Mouse (Mus musculus) testis, adult 2 months (tissue): ENCODE measurements at regions not wholly inside any gene's neighbourhood (a gene's known extent, or its start where the extent isn't known, plus 50 kb on each side); places are given as distances from the start of the nearest gene placed in this dataset.

Experiments used
- H3K27ac ChIP-seq: fragments of 200-500 bp; 2 replicates; pipeline ENCODE4 v1.5.1; 2012; ENCODE audit warnings: low read depth, low read length; ENCODE audit not compliant: control insufficient read depth, insufficient read depth
- H3K27me3 ChIP-seq: fragments of 200-500 bp; 2 replicates; pipeline ENCODE4 v1.6.1; 2012; ENCODE audit warnings: mild to moderate bottlenecking, low read length, moderate library complexity; ENCODE audit not compliant: control insufficient read depth, insufficient read depth
- H3K36me3 ChIP-seq: fragments of 200-500 bp; 2 replicates; pipeline ENCODE4 v1.6.1; 2012; ENCODE audit warnings: mild to moderate bottlenecking, low read length; ENCODE audit not compliant: control insufficient read depth, insufficient read depth
- H3K4me1 ChIP-seq: fragments of 200-500 bp; 2 replicates; pipeline ENCODE4 v1.6.1; 2012; ENCODE audit warnings: low read length; ENCODE audit not compliant: control insufficient read depth, insufficient read depth
- H3K4me3 ChIP-seq: fragments of 200-500 bp; 2 replicates; pipeline ENCODE4 v1.5.1; 2012; ENCODE audit warnings: low read depth, mild to moderate bottlenecking, low read length, moderate library complexity, mixed read lengths; ENCODE audit not compliant: control insufficient read depth
- CTCF ChIP-seq: fragments of 200-500 bp; IDR thresholded peaks from 2 replicates; pipeline ENCODE4 v1.5.1; 2012; ENCODE audit warnings: low read depth, mild to moderate bottlenecking, inconsistent platforms, low read length, moderate library complexity; ENCODE audit not compliant: control insufficient read depth, insufficient read depth, insufficient replicate concordance
- POLR2A ChIP-seq: fragments of 200-500 bp; IDR thresholded peaks from 2 replicates; pipeline ENCODE4 v1.6.1; 2012; ENCODE audit warnings: low read depth, mild to moderate bottlenecking, inconsistent platforms, low read length, moderate library complexity; ENCODE audit not compliant: control insufficient read depth

GRCm38 (mm10) chr13:63748788-63749187, 66.3 kb upstream of the Ercc6l2 start:
- H3K4me3 ChIP-seq: no peak overlapping the region
- H3K27me3 ChIP-seq: no peaks in the 10 kb centered on the region
- no peaks in the 10 kb centered on the region for H3K4me1 ChIP-seq
- TF ChIP-seq POLR2A (no peak), CTCF (no peak)
- no peaks in the 10 kb centered on the region for H3K36me3 ChIP-seq
- H3K27ac ChIP-seq: no peak overlapping the region

GRCm38 (mm10) chr13:63749997-63750396, 65.0 kb upstream of the Ercc6l2 start:
- TF ChIP-seq POLR2A (no peak), CTCF (no peak)

DNA sequence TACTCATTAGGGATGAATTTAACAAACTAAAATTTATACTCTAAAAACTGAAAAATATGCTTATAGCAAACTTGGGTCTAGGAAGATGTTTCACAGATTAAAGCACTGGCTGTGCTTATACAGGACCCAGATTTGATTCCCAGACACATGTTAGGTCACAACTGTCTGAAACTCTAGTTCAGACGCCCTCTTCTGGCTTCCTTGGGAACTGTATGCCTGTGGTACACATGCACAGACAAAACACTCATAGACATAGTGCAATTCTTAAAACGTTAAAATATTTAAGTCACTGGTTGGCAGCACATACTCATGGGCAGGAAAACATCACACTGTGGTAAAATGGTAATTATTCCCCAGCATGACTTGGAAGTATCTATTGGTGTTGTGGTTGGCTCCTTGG, 63.8 kb upstream of the Ercc6l2 start:
- no peaks in the 10 kb centered on the region for H3K4me1 ChIP-seq
- no peaks in the 10 kb centered on the region for H3K36me3 ChIP-seq
- H3K4me3 ChIP-seq: no peak overlapping the region
- H3K27ac ChIP-seq: no peak overlapping the region
- no peaks in the 10 kb centered on the region for H3K27me3 ChIP-seq
- TF ChIP-seq CTCF (no peak), POLR2A (no peak)

More at GRCm38 (mm10) chr13:63749997-63750396, 65.0 kb upstream of the Ercc6l2 start:
- no peak overlapping the region for H3K4me3 ChIP-seq
- no peak overlapping the region for H3K27ac ChIP-seq
- no peaks in the 10 kb centered on the region for H3K27me3 ChIP-seq
- no peaks in the 10 kb centered on the region for H3K4me1 ChIP-seq
- no peaks in the 10 kb centered on the region for H3K36me3 ChIP-seq

DNA sequence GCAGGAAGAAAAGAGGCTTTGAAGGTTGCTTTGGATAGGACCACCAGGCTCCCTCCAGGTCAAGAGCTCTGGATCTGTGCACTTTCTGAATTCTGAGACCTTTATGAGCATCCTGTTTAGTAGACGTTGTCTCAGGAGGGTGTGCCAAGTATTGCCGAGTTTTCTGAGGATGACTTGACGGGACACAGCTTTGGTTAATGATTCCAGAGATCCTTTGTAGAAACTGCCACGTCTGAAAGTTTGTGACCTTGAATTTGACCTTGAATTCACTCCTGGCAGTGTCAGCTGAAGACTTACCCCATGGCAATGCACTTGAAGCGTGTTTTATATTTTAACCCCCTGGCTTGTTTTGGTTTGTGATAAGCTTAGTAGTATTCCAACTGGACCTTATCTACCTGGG, 58.0 kb upstream of the Ercc6l2 start:
- Histone ChIP-seq H3K4me1 (no peaks in the 10 kb centered on the region), H3K27ac (no peak overlapping the region), H3K4me3 (no peak overlapping the region), H3K36me3 (no peaks in the 10 kb centered on the region), H3K27me3 (no peaks in the 10 kb centered on the region)
- TF ChIP-seq POLR2A (no peak), CTCF (no peak)

GRCm38 (mm10) chr13:63761542-63761941, 53.5 kb upstream of the Ercc6l2 start:
- no peak for TF ChIP-seq POLR2A
- no peak for TF ChIP-seq CTCF
- Histone ChIP-seq H3K36me3 (no peaks in the 10 kb centered on the region), H3K27ac (no peak overlapping the region), H3K4me3 (no peak overlapping the region), H3K27me3 (no peaks in the 10 kb centered on the region), H3K4me1 (no peaks in the 10 kb centered on the region)
